Mouse (Mus musculus) heart, embryonic 14.5 days (tissue): Measurements from ENCODE around the gene Plod1. TPM values are rescaled to one million over a fixed set of nuclear protein-coding genes. Genes with fewer than 3 reads are reported as not detected.
A peak's percentile ranks its signal among the peaks of the same experiment; 100 is the strongest.

ENCODE experiments used
- ATAC-seq: fragments of 200-750 bp; cut with Nextera tagmentation; 2 replicates; pipeline ENCODE4 v1.8.0; 2017; ENCODE audit warnings: low read depth, moderate TSS enrichment; ENCODE audit not compliant: insufficient number of reproducible peaks, insufficient read depth, low FRiP score
- H3K27ac ChIP-seq, 2 experiments: fragments of 200-500 bp in 1 of 2; fragments of 300-500 bp in 1 of 2; sonication (generic) in 1 of 2; replicated peaks in 1 of 2; 2 replicates each; pipeline ENCODE4 v1.5.1; 2012 to 2014; ENCODE audit warnings: low read depth in 2 of 2, low read length in 2 of 2, control low read depth in 1 of 2, mild to moderate bottlenecking in 1 of 2, mixed read lengths in 1 of 2; ENCODE audit not compliant: control insufficient read depth in 1 of 2, insufficient read depth in 1 of 2
- H3K27me3 ChIP-seq: fragments of 300-500 bp; sonication (generic); 2 replicates; pipeline ENCODE4 v1.6.1; 2014; ENCODE audit warnings: mild to moderate bottlenecking, low read length, control low read depth; ENCODE audit not compliant: control insufficient read depth, insufficient read depth
- H3K36me3 ChIP-seq: fragments of 300-500 bp; sonication (generic); 2 replicates; pipeline ENCODE4 v1.6.1; 2014; ENCODE audit warnings: mild to moderate bottlenecking, control low read depth, low read length, mixed read lengths; ENCODE audit not compliant: control insufficient read depth, insufficient read depth
- H3K4me1 ChIP-seq, 2 experiments: fragments of 200-500 bp in 1 of 2; fragments of 300-500 bp in 1 of 2; sonication (generic) in 1 of 2; 2 replicates each; pipeline ENCODE4 v1.6.1; 2012 to 2014; ENCODE audit warnings: low read length in 2 of 2, control low read depth in 1 of 2, mixed read lengths in 1 of 2; ENCODE audit not compliant: control insufficient read depth in 2 of 2, insufficient read depth in 2 of 2
- H3K4me2 ChIP-seq: fragments of 300-500 bp; sonication (generic); 2 replicates; pipeline ENCODE4 v1.6.1; 2014; ENCODE audit warnings: mild to moderate bottlenecking, low read length
- H3K4me3 ChIP-seq, 2 experiments: fragments of 200-500 bp in 1 of 2; fragments of 300-500 bp in 1 of 2; sonication (generic) in 1 of 2; 2 replicates each; pipeline ENCODE4 v1.5.1; 2012 to 2014; ENCODE audit warnings: low read length in 2 of 2, mild to moderate bottlenecking in 2 of 2, control low read depth in 1 of 2, low read depth in 1 of 2, moderate library complexity in 1 of 2; ENCODE audit not compliant: control insufficient read depth in 1 of 2, insufficient read depth in 1 of 2
- H3K9ac ChIP-seq: fragments of 300-500 bp; sonication (generic); 2 replicates; pipeline ENCODE4 v1.6.1; 2014; ENCODE audit warnings: mild to moderate bottlenecking, low read length
- H3K9me3 ChIP-seq: fragments of 300-500 bp; sonication (generic); 2 replicates; pipeline ENCODE4 v1.6.1; 2016; ENCODE audit warnings: low read length, control low read depth; ENCODE audit not compliant: control insufficient read depth
- WGBS: fragments of 180-500 bp; shearing (Covaris S2); extraction: QIAGEN DNeasy Blood & Tissue Kit; methylation state at CpG from one replicate; pipeline ENCODE4 v1.1.7; 2014; 5-methylcytosine and 5-hydroxymethylcytosine counted together
- polyA plus RNA-seq: library from polyadenylated mRNA; unstranded; fragments of >200 nt; fragmentation: Nextera tagmentation; extraction: Ambion mirVana; gene quantifications from 2 replicates; pipeline ENCODE4 v1.2.1, GENCODE M21; 2014

Gene Plod1
- polyA plus RNA-seq, 1 experiment from 2014 or later, result 50.7 TPM

- H3K4me1 ChIP-seq, result peaks cover 24 to 33% of the 10 kb centered on the region in 2 experiments
- no peak overlapping the region; a peak in 1 of 4 replicates for H3K4me3 ChIP-seq
- no peaks in the 10 kb centered on the region for H3K9me3 ChIP-seq
- H3K27me3 ChIP-seq, result peaks cover 8% of the 10 kb centered on the region; the same call in 1 of the 2 replicates
- 22% methylated on average over 2 of the region's 2 CpGs for WGBS
- H3K27ac ChIP-seq, result peak overlapping the region; percentile 88 to 92
- ATAC-seq, result no peak; the same call in 1 of the 2 replicates
- H3K36me3 ChIP-seq, result no peaks in the 10 kb centered on the region
- peak overlapping the region; percentile 53; the same call in 1 of the 2 replicates for H3K9ac ChIP-seq
- peak overlapping the region; percentile 58 for H3K4me2 ChIP-seq
Measured at GRCm38 (mm10) chr4:147968816-147969215, 32.2 kb upstream of the Plod1 start.

GRCm38 (mm10) chr4:147965712-147966111 lies 29.1 kb upstream of the Plod1 start:
- peak; percentile 66; the same call in 1 of the 2 replicates for ATAC-seq
- Histone ChIP-seq H3K27ac (peak overlapping the region; percentile 58 to 90), H3K36me3 (no peaks in the 10 kb centered on the region), H3K4me2 (peak overlapping the region; percentile 44), H3K27me3 (0 out of 2 replicates have a peak, but pooled peaks cover 2% of the 10 kb centered on the region), H3K9ac (peak overlapping the region; percentile 56; the same call in 1 of the 2 replicates), H3K4me3 (no peak overlapping the region), H3K4me1 (peaks cover 37 to 46% of the 10 kb centered on the region in 2 experiments), H3K9me3 (no peaks in the 10 kb centered on the region)
- 23% methylated on average over 7 of the region's 7 CpGs for WGBS

GRCm38 (mm10) chr4:147963623-147964022 lies 27.1 kb upstream of the Plod1 start:
- peak overlapping the region; percentile 40 for H3K4me2 ChIP-seq
- H3K4me1 ChIP-seq, result peaks cover 40 to 46% of the 10 kb centered on the region in 2 experiments
- no peaks in the 10 kb centered on the region for H3K36me3 ChIP-seq
- peak; percentile 66 for ATAC-seq
- WGBS, result 41% methylated on average over 15 of the region's 15 CpGs
- H3K27me3 ChIP-seq, result no peaks in the 10 kb centered on the region
- H3K9ac ChIP-seq, result peak overlapping the region; percentile 31; the same call in 1 of the 2 replicates
- H3K4me3 ChIP-seq, result no peak overlapping the region
- no peaks in the 10 kb centered on the region for H3K9me3 ChIP-seq
- H3K27ac ChIP-seq, result peak overlapping the region; percentile 79 to 86

GRCm38 (mm10) chr4:147962781-147963180 lies 26.2 kb upstream of the Plod1 start:
- Histone ChIP-seq H3K4me3 (no peak overlapping the region), H3K4me2 (peak overlapping the region; percentile 40), H3K27ac (peak overlapping the region; percentile 65 to 79)

GRCm38 (mm10) chr4:147959881-147960831 lies 23.6 kb upstream of the Plod1 start:
- Histone ChIP-seq H3K4me2 (no peak overlapping the region), H3K4me1 (peaks cover 24 to 27% of the 10 kb centered on the region in 2 experiments), H3K27me3 (no peaks in the 10 kb centered on the region), H3K27ac (no peak overlapping the region; a peak in 1 of 4 replicates), H3K4me3 (no peak overlapping the region), H3K36me3 (no peaks in the 10 kb centered on the region), H3K9me3 (no peaks in the 10 kb centered on the region), H3K9ac (no peak overlapping the region)
- no peak for ATAC-seq
- WGBS, result 21% methylated on average over 6 of the region's 6 CpGs

More at GRCm38 (mm10) chr4:147962781-147963180, 26.2 kb upstream of the Plod1 start:
- H3K27me3 ChIP-seq, result no peaks in the 10 kb centered on the region
- H3K9ac ChIP-seq, result no peak overlapping the region
- no peak for ATAC-seq
- H3K4me1 ChIP-seq, result peaks cover 40 to 46% of the 10 kb centered on the region in 2 experiments
- H3K9me3 ChIP-seq, result no peaks in the 10 kb centered on the region
- no peaks in the 10 kb centered on the region for H3K36me3 ChIP-seq
- WGBS, result 44% methylated on average over 6 of the region's 6 CpGs

GRCm38 (mm10) chr4:147957141-147957540 lies 20.6 kb upstream of the Plod1 start:
- 35% methylated on average over 11 of the region's 11 CpGs for WGBS

GRCm38 (mm10) chr4:147953590-147953989 lies 17.0 kb upstream of the Plod1 start:
- Histone ChIP-seq H3K27ac (no peak overlapping the region), H3K9ac (no peak overlapping the region), H3K4me1 (no peaks in the 10 kb centered on the region), H3K4me2 (no peak overlapping the region), H3K9me3 (no peaks in the 10 kb centered on the region), H3K36me3 (peaks cover 8% of the 10 kb centered on the region), H3K4me3 (no peak overlapping the region), H3K27me3 (no peaks in the 10 kb centered on the region)
- no peak for ATAC-seq
- WGBS, result 3% methylated on average over 4 of the region's 4 CpGs

More at GRCm38 (mm10) chr4:147957141-147957540, 20.6 kb upstream of the Plod1 start:
- Histone ChIP-seq H3K9me3 (no peaks in the 10 kb centered on the region), H3K4me1 (peaks cover 6 to 9% of the 10 kb centered on the region in 2 experiments; a peak in 3 of 4 replicates), H3K36me3 (no peaks in the 10 kb centered on the region), H3K4me3 (no peak overlapping the region), H3K27ac (no peak overlapping the region), H3K9ac (no peak overlapping the region), H3K27me3 (no peaks in the 10 kb centered on the region), H3K4me2 (no peak overlapping the region)
- no peak for ATAC-seq
